In genomic region chr3:135839535-135839934, GRCm38 (mm10) we compare ENCODE assay signal across 19 mouse cellular contexts.
"Had no signal": no experiment of that assay in that cellular context is flagged by ENCODE, and none has a peak within 500 bp of the region (broad histone marks: within the 10 kb centered on the region; RNA-seq: fewer than 3 reads in every experiment).

No protein-coding gene starts in this region.

- H3K9ac ChIP-seq: lung, embryonic 14.5 days; midbrain, embryonic 12.5 days; neural tube, embryonic 13.5 days; neural tube, embryonic 15.5 days had no signal

- H3K4me1 ChIP-seq: midbrain, embryonic 12.5 days; neural tube, embryonic 13.5 days; neural tube, embryonic 15.5 days had no signal

- H3K36me3 ChIP-seq: midbrain, embryonic 10.5 days; midbrain, embryonic 12.5 days; neural tube, embryonic 13.5 days; neural tube, embryonic 15.5 days had no signal

- H3K9me3 ChIP-seq: midbrain, embryonic 10.5 days; midbrain, embryonic 12.5 days; neural tube, embryonic 13.5 days; neural tube, embryonic 15.5 days had no signal

- H3K4me2 ChIP-seq: lung, embryonic 14.5 days; midbrain, embryonic 12.5 days; neural tube, embryonic 13.5 days; neural tube, embryonic 15.5 days had no signal

- H3K27ac ChIP-seq: midbrain, embryonic 10.5 days; midbrain, embryonic 12.5 days; neural tube, embryonic 13.5 days; neural tube, embryonic 15.5 days had no signal

- H3K4me3 ChIP-seq: midbrain, embryonic 10.5 days; midbrain, embryonic 12.5 days; myocyte; neural tube, embryonic 13.5 days; neural tube, embryonic 15.5 days had no signal

- H3K27me3 ChIP-seq: midbrain, embryonic 12.5 days; neural tube, embryonic 13.5 days; neural tube, embryonic 15.5 days had no signal

- DNase-seq: lung, adult 18-20 months; lung, embryonic 14.5 days; lung, postnatal 10 days; lung, postnatal 4 days; midbrain, embryonic 14.5 days; retina, postnatal 1 day; right cerebral cortex, adult 18-20 months; right cerebral cortex, postnatal 25 days; right cerebral cortex, postnatal 4 days; spleen, adult 18-20 months; thymus, adult 18-20 months; thymus, postnatal 14 days; thymus, postnatal 36 days had no signal

- ATAC-seq: midbrain, embryonic 16.5 days had no signal
